Mouse (Mus musculus) 416B (cell line): ENCODE measurements at regions not wholly inside any gene's neighbourhood (a gene's known extent, or its start where the extent isn't known, plus 50 kb on each side); places are given as distances from the start of the nearest gene placed in this dataset.

ENCODE experiments used
- DNase-seq: peaks from one replicate; pipeline ENCODE4 v3.0.0; 2011; ENCODE audit warnings: low read depth

DNA sequence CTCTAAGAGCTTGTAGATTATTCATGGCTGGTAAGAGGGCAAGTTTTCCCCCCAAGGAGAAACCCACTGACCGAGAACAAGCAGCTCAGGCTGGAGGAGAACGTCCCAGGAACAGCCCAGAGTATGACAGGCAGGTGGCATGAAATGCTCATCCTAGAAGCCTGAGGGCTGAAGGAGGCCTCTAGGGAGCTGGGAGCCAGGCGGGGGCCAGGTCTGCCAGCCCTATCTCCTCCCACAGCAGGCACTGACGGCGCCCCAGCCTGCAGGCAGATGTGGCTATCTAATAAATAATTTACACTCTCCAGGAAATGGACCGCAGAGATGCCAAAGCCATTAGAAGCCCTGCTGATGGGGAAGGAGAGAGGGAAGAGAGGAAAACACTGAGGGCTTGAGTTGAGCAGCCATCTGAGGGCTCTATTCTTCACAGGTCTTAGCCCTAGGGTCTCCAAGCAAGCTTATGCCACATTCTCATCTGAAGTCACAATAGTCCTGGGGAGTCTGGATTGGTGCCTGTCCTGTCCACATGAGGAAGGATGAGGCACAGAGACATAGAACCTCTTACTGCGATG lies 176.1 kb downstream of the Mycn start:
- no peak for DNase-seq

GRCm38 (mm10) chr12:12765055-12765454 lies 176.7 kb downstream of the Mycn start:
- no peak for DNase-seq

DNA sequence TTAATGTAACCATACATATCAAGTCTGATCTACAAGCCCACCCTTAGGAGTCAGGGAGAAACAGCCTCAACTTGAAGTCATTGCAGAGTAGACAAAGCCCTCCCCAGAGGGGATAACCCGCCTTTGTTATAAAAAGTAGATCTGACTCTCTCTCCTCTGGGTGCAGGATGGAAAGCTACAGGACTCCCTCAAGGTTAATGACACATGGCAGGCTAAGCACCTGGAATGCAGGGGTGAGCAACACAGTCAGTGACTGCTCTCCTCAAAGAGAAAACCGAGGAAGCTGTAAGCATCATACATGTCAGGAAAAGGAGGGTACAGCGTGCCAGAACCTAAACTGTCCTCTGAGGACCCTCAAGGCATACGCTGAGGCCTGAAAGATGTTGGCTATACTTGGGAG lies 177.1 kb downstream of the Mycn start:
- DNase-seq: no peak

DNA sequence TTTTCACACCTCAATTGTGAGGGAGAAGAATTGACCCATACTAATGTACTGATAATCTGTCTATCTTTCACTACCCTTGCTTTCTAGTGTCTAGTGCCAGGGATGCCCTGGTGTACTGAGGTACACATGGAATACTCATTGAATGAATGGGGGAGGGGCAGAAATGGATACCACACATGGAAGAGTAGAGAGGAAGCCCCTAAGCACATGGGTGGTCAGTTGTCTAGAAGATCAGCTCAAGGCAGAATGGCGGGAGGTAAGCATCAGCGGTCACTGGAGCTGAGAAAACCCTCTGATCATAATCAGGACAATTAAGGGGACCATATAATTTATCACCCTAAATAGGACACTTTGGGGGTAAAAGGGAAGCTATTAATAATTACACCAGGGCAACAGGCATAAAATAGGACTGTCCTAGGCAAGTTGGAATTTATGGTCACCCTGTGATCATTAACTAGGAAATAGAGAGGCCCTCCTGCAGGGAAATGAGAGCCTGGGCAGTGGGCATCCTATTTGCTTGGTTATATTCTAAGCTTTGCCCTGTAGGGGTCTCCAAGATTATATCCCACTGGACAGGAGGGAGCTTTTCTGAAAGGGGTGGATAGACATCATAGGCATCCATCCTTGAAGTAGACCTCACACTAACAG lies 185.3 kb downstream of the Mycn start:
- no peak for DNase-seq

GRCm38 (mm10) chr12:12753849-12754248 lies 187.9 kb downstream of the Mycn start:
- DNase-seq: no peak

DNA sequence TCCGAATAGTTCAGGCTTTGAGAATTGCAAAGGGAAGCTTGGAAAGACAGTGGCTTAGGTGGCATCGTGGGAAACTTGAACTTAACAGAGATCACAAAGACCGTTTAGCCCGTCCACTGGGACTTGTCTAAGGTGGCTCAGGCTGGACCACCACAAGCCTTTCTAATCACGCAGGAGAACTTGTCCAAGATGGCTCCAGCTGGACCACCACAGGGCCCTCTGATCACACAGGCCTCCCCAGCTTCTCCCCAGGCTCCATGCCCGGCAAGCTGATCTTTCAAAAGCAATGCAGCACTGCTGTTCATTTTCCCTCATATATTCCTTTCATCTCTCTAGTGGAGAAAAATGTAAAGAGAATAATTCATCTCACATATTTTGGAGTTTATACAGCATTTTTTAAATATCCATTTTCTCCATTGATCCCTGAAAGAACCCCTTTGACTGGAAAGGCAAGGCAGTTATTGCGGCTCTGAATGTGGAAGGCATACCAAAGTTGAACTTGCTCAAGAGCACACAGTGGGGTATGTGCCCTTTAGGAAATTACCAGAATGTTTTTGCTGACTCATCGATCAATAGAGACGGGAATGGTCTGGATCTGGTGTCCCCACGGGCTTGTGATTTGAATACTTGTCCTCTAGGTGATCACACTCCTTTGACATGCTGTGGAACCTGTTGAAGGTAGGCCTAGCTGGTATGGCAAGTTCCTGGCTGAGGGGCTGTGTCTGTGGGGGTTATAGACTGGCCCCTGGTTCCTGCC lies 189.9 kb downstream of the Mycn start:
- DNase-seq: no peak

DNA sequence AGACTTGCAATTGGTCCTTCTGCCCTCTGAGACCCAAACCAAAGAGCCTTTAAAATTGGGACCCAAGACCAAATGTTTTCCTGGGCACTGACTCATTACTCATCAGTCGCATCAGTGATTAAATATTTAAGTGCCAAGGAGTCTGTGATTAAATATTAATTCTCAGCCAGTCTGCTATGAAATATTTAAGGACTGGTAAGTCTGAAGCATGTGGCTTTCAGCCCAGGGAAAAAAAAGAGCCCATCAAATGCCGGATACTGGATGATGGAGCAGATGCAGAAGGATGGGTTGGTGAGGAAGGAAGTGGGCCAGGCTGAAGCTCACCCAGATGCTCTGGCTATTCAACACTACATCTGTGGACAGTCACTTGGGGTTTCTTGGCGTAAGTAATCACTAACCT lies 192.0 kb downstream of the Mycn start:
- DNase-seq: no peak

DNA sequence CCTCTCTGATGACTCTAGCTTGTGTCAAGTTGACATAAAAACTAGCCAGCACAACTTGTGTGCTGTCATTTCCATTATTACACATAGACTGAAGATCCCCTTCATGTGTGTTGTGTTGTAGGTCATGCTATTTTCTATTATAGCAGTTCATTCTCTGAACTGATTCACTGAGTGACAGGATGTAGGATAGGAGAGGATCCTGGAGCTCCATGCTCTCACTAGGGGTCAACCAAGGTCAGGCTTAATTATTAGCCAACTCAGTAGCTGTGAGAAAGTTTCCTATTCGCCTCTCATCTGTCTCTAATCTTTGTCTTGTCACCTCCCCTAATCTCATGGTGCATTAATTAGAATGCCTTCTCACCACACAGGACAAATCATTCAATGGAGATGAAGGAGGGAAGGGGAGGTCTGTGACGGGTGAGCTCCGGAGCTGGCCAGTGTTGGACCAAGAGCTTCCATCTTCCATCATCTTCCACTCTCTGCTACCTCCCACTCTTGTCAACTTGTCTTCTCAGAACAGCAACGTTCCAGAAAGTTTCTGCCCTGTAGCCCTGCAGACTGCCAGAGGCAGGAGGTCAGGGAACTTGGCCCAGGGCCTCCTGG lies 194.8 kb downstream of the Mycn start:
- no peak for DNase-seq

- DNase-seq: no peak
These were observed 197.2 kb downstream of the Mycn start for GRCm38 (mm10) chr12:12744492-12744891.

GRCm38 (mm10) chr12:12738631-12739331 lies 202.9 kb downstream of the Mycn start:
- DNase-seq: no peak

GRCm38 (mm10) chr12:12725797-12726196 lies 215.9 kb downstream of the Mycn start:
- no peak for DNase-seq

GRCm38 (mm10) chr12:12725075-12725474 lies 216.6 kb downstream of the Mycn start:
- no peak for DNase-seq

- no peak for DNase-seq
These were observed 217.8 kb downstream of the Mycn start for GRCm38 (mm10) chr12:12723724-12724487.

DNA sequence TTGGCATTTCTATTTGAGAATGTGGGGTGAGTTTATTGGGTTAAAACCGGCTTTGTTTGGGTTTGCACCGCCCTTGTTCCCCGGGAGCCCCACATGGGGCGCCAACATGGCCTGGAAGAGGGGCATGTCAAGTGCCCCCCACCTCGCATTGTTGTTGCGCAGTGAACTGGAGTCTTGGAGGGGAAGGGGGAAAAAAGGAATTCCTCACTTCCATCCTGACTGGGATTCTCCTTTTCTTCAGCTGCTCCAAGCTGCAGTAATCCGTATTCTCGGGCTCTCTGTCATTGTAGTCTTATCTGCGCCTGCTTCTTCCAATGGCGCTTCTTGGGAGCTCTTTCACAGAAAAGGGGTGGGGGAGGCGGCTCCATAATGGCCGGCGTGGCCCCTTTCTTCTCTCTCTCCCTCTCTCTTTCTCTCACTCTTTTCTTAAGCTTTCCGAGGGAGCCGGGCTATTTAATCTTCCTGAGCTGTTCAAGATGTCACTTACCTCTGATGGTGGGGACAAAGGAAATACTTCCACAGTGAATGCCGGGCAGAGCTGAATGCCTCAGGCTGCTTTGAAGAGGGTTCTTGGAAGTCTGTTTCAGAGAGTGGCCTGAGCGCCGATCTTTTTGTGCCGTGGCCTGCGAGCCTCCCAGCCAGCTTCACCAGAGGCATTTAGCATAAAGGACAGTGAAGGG lies 218.6 kb downstream of the Mycn start:
- no peak for DNase-seq

GRCm38 (mm10) chr12:12716691-12717090 lies 225.0 kb downstream of the Mycn start:
- DNase-seq: no peak

- no peak for DNase-seq
These were observed 225.6 kb downstream of the Mycn start for GRCm38 (mm10) chr12:12715956-12716669.

GRCm38 (mm10) chr12:12715528-12715927 lies 226.2 kb downstream of the Mycn start:
- no peak for DNase-seq

- no peak for DNase-seq
These were observed 231.5 kb downstream of the Mycn start for GRCm38 (mm10) chr12:12710184-12710609.

DNA sequence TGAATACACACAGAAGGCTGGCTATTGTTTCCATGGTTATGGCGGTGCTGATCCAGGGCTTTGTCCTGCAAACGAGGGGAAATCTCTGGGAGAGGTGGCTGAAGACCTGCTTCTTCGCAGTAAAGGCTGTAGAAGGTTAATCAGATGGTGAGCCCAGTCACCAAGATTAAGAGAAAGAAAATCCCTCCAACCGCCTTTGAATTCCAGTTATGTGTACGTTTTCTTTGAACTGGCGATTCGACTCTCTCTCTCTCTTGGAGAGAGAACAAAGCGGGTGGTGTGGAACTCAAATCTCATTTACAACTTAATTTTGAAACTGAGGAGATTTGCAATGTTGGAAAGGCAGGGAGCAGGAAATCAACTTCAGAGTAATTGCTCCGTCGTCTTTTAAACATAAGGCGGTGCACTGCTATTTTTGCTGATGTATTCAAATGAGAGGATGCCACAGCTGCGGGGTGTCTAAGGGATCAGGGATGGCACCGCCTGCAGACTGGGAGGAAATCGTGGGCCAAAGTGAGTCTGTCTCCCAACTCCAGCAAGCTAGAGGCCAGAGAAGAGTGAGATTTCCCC lies 232.7 kb downstream of the Mycn start:
- no peak for DNase-seq

DNA sequence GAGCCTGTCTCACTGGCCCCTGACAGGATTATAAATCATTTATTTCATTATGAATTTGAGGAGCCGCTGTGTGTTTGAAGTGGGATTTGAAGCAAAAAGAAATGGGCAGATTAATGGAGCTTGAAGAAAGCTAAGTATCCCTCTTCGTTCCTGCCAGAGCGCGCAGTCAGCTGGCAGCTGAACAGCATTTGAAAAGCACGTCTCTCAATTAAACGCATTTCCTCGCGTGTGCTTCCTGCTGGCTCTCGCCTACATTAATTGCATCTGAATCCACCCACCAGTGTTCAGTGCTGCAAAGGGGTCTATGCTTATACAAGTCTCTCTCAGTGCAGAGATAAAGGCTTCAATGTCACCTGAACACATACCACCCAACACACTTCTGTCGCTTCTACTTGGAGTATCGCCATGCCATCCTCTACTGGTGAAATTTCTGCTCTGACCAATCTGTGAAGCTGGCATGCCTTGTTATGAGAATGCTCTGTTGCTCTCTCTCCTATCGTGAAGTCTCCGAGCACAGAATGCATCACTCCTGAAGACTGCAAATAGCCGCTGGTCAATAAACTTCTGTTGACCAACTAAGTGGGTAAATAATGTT lies 235.3 kb downstream of the Mycn start:
- no peak for DNase-seq
